21 mouse cellular contexts compared by ENCODE assay signal in the genomic region with DNA sequence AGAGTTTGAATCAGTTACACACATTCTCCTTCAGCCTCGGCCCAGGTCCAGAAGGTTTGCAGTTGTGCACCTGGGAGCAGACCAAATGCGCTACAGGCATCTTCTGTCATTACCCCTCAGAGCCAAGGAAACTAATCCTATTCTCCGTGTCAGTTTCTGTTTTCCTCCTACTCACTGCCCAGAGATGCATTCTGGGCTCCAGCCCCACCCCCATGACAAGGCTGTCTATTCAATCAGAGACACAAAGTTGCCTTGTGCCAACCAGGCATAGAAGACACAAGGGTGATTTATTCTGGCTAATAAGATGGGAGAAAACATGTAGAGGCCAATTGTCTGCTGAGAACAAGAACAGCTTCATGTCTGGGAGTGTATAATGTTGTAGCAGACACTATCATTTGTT. TPM values are rescaled to one million over a fixed set of nuclear protein-coding genes. Genes with fewer than 3 reads are reported as not detected.
DNase-seq lines count a peak whose midpoint lies in the region; ATAC-seq and TF ChIP-seq lines count a peak whose summit lies in the region.
"Had no signal": no experiment of that assay in that cellular context is flagged by ENCODE, and none has a peak within 500 bp of the region (broad histone marks: within the 10 kb centered on the region; RNA-seq: fewer than 3 reads in every experiment).

No protein-coding gene starts in this region.

- 48% methylated on average over 3 of the region's 3 CpGs for WGBS in intestine, embryonic 15.5 days

- no peaks in the 10 kb centered on the region for H3K27me3 ChIP-seq in intestine, embryonic 15.5 days (replicated peaks)
- H3K27me3 ChIP-seq: heart, embryonic 12.5 days had no signal

- TF ChIP-seq CTCF in brain, embryonic 14.5 days (IDR thresholded peaks at IDR 0.05; ENCODE audit: borderline replicate concordance, extremely low read depth, insufficient read depth, insufficient read length): no peak

- no peak overlapping the region for H3K4me3 ChIP-seq in intestine, embryonic 15.5 days (replicated peaks)
- H3K4me3 ChIP-seq: erythroblast, embryonic 14.5 days; heart, embryonic 12.5 days had no signal

- no peak for TF ChIP-seq POLR2A in brain, embryonic 14.5 days (IDR thresholded peaks at IDR 0.05; ENCODE audit: borderline replicate concordance, extremely low read depth, insufficient read depth, insufficient read length, poor library complexity, severe bottlenecking)

- no peak for ATAC-seq in intestine, embryonic 15.5 days

- no peak overlapping the region for H3K27ac ChIP-seq in intestine, embryonic 15.5 days

- no peaks in the 10 kb centered on the region for H3K36me3 ChIP-seq in intestine, embryonic 15.5 days
- H3K36me3 ChIP-seq: heart, embryonic 12.5 days had no signal

- DNase-seq in cerebellum, postnatal 14 days: peak; percentile 54
- no peak for DNase-seq in cerebellum, adult 11-12 months
- peak; percentile 76 for DNase-seq in left cerebral cortex, postnatal 4 days
- DNase-seq in left cerebral cortex, postnatal 36 days (ENCODE audit: low spot score in 2 of 2): no peak
- DNase-seq in brain, embryonic 14.5 days (ENCODE audit: low read depth): peak; percentile 60
- peak; percentile 17 to 28 for DNase-seq in layer of hippocampus, postnatal 36 days
- DNase-seq in heart, adult 8-10 months (ENCODE audit: low spot score): no peak
- DNase-seq: adrenal gland, postnatal 10 days; cerebellum, adult 11 months; embryo, embryonic 11 days; thymus, adult 18-20 months had no signal

- H3K9ac ChIP-seq in intestine, embryonic 15.5 days: no peak overlapping the region
- H3K9ac ChIP-seq: heart, embryonic 12.5 days had no signal

- no peaks in the 10 kb centered on the region for H3K9me3 ChIP-seq in intestine, embryonic 15.5 days
- H3K9me3 ChIP-seq: heart, embryonic 12.5 days had no signal

- no peaks in the 10 kb centered on the region for H3K4me1 ChIP-seq in intestine, embryonic 15.5 days (replicated peaks)
- H3K4me1 ChIP-seq: heart, embryonic 12.5 days had no signal

- H3K4me2 ChIP-seq in intestine, embryonic 15.5 days (replicated peaks): no peak overlapping the region
- H3K4me2 ChIP-seq: heart, embryonic 12.5 days had no signal

- intact Hi-C loops in left cerebral cortex, postnatal 4 days (cut with DNase I): no loop called here
- intact Hi-C loops in left cerebral cortex, postnatal 36 days (cut with DNase I): no loop called here

RNA-seq across cellular contexts. Expression of gene Rgr, which starts 35.1 kb away (rescaled TPM):
- not detected for total RNA-seq in left cerebral cortex, postnatal 4 days (2021)
- not detected for total RNA-seq in left cerebral cortex, postnatal 36 days (2021)
- 0.13 TPM in 1 of 2 replicates, not detected in the other for polyA plus RNA-seq in brain, embryonic 14.5 days (2012; rRNA removed)
- not detected for total RNA-seq in layer of hippocampus, postnatal 36 days (2021)
- polyA plus RNA-seq in intestine, embryonic 15.5 days (2015; fragmentation: Nextera tagmentation; extraction: Ambion mirVana): not detected in 2 replicates
- total RNA-seq in heart, adult 8-10 months (2022): not detected
- total RNA-seq: adrenal gland, postnatal 10 days; gastrocnemius, adult 8-10 months; hematopoietic stem cell, adult 5-6 weeks; left cerebral cortex, adult 8-10 months; liver, adult 2 months; monocyte, adult 5-6 weeks had no signal
- polyA plus RNA-seq: erythroblast, embryonic 14.5 days; heart, embryonic 12.5 days; kidney, embryonic 14.5 days; lung, embryonic 16.5 days had no signal

RNA-seq across cellular contexts. Expression of gene Lrit1, which starts 41.0 kb away (rescaled TPM):
- total RNA-seq in left cerebral cortex, postnatal 4 days (2021): not detected
- not detected for total RNA-seq in left cerebral cortex, postnatal 36 days (2021)
- 0.03 TPM in 1 of 2 replicates, not detected in the other for polyA plus RNA-seq in brain, embryonic 14.5 days (2012; rRNA removed)
- not detected for total RNA-seq in layer of hippocampus, postnatal 36 days (2021)
- polyA plus RNA-seq in intestine, embryonic 15.5 days (2015; fragmentation: Nextera tagmentation; extraction: Ambion mirVana): not detected in 2 replicates
- total RNA-seq in heart, adult 8-10 months (2022): not detected
- total RNA-seq: gastrocnemius, adult 8-10 months; hematopoietic stem cell, adult 5-6 weeks; monocyte, adult 5-6 weeks had no signal
- polyA plus RNA-seq: erythroblast, embryonic 14.5 days; heart, embryonic 12.5 days; kidney, embryonic 14.5 days; lung, embryonic 16.5 days had no signal

RNA-seq across cellular contexts. Expression of gene Ccser2, which starts 45.1 kb away (rescaled TPM):
- 100 to 1,000 TPM; 123 to 124 TPM for total RNA-seq in left cerebral cortex, postnatal 4 days (2021)
- total RNA-seq in left cerebral cortex, postnatal 36 days (2021): 10 to 100 TPM; 81.6 to 84.1 TPM
- 49.0 and 60.5 TPM in 2 replicates for polyA plus RNA-seq in brain, embryonic 14.5 days (2012; rRNA removed)
- 10 to 100 TPM; 79.1 to 79.6 TPM for total RNA-seq in layer of hippocampus, postnatal 36 days (2021)
- 29.4 and 35.1 TPM in 2 replicates for polyA plus RNA-seq in intestine, embryonic 15.5 days (2015; fragmentation: Nextera tagmentation; extraction: Ambion mirVana)
- total RNA-seq in heart, adult 8-10 months (2022): 100 to 1,000 TPM; 111 to 141 (median 137) TPM

RNA-seq across cellular contexts. Expression of gene Lrit2, which starts 54.1 kb away (rescaled TPM):
- not detected for total RNA-seq in left cerebral cortex, postnatal 4 days (2021)
- total RNA-seq in left cerebral cortex, postnatal 36 days (2021): not detected
- not detected in 2 replicates for polyA plus RNA-seq in brain, embryonic 14.5 days (2012; rRNA removed)
- total RNA-seq in layer of hippocampus, postnatal 36 days (2021): not detected
- not detected in 2 replicates for polyA plus RNA-seq in intestine, embryonic 15.5 days (2015; fragmentation: Nextera tagmentation; extraction: Ambion mirVana)
- total RNA-seq in heart, adult 8-10 months (2022): not detected
- total RNA-seq: adrenal gland, postnatal 10 days; gastrocnemius, adult 8-10 months; hematopoietic stem cell, adult 5-6 weeks; left cerebral cortex, adult 8-10 months; monocyte, adult 5-6 weeks had no signal
- polyA plus RNA-seq: erythroblast, embryonic 14.5 days; heart, embryonic 12.5 days; kidney, embryonic 14.5 days; lung, embryonic 16.5 days had no signal

Comparison
In these comparisons a context has a peak if more than half of its experiments do, and no peak if none do; other contexts are left out.
1. DNase-seq: peak in cerebellum, postnatal 14 days (2 of 2), left cerebral cortex, postnatal 4 days (single experiment), brain, embryonic 14.5 days (single experiment) and layer of hippocampus, postnatal 36 days (2 of 2); none in cerebellum, adult 11-12 months (single experiment), left cerebral cortex, postnatal 36 days (0 of 2) and heart, adult 8-10 months (single experiment).